ENCODE assay signal across 11 mouse cellular contexts in the genomic region with DNA sequence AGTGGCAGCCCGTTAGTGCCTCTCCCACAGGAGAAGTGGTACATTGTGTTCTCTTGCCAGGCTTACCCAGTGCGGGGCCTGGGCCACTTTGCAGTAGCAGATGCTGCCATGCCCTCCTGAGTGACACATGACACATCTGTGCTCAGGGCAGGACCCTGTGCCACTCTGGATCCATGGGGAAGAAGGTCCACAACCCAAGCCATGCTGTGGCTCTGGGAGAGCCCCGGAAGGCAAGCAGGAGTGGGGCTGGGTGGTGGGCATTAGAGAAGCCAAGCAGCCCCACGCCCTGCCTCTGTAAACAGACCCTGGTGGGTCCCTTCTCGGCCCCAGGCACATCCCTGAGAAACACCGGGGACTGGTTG. TPM values are rescaled to one million over a fixed set of nuclear protein-coding genes. Genes with fewer than 3 reads are reported as not detected.
DNase-seq lines count a peak whose midpoint lies in the region; ATAC-seq lines count a peak whose summit lies in the region.
"Had no signal": no experiment of that assay in that cellular context is flagged by ENCODE, and none has a peak within 500 bp of the region (broad histone marks: within the 10 kb centered on the region; RNA-seq: fewer than 3 reads in every experiment).

No protein-coding gene starts in this region.

- H3K27me3 ChIP-seq in hindbrain, embryonic 12.5 days, result peaks cover 33% of the 10 kb centered on the region
- peaks cover 27% of the 10 kb centered on the region for H3K27me3 ChIP-seq in hindbrain, embryonic 16.5 days (replicated peaks; ENCODE audit: control insufficient read depth, insufficient read depth, low read length)
- peaks cover 27% of the 10 kb centered on the region for H3K27me3 ChIP-seq in neural tube, embryonic 15.5 days (replicated peaks)

- no peaks in the 10 kb centered on the region for H3K9me3 ChIP-seq in hindbrain, embryonic 12.5 days (replicated peaks)
- H3K9me3 ChIP-seq in hindbrain, embryonic 16.5 days (ENCODE audit: control insufficient read depth, low read length), result peaks cover 3% of the 10 kb centered on the region; the same call in 1 of the 2 replicates
- no peaks in the 10 kb centered on the region for H3K9me3 ChIP-seq in neural tube, embryonic 15.5 days (replicated peaks)

- 0 out of 2 replicates have a peak, but pooled peaks have one; percentile 15 for ATAC-seq in hindbrain, embryonic 12.5 days (ENCODE audit: low FRiP score)
- ATAC-seq in hindbrain, embryonic 16.5 days, result no peak
- ATAC-seq in neural tube, embryonic 15.5 days (ENCODE audit: low FRiP score), result no peak

- no peak overlapping the region for H3K4me3 ChIP-seq in hindbrain, embryonic 12.5 days
- H3K4me3 ChIP-seq in hindbrain, embryonic 16.5 days (ENCODE audit: low read length), result no peak overlapping the region
- H3K4me3 ChIP-seq in neural tube, embryonic 15.5 days (replicated peaks), result no peak overlapping the region
- H3K4me3 ChIP-seq: megakaryocyte, embryonic 14.5 days had no signal

- H3K9ac ChIP-seq in hindbrain, embryonic 12.5 days, result no peak overlapping the region
- H3K9ac ChIP-seq in hindbrain, embryonic 16.5 days (ENCODE audit: low read depth, low read length), result no peak overlapping the region
- H3K9ac ChIP-seq in neural tube, embryonic 15.5 days (replicated peaks), result no peak overlapping the region
- H3K9ac ChIP-seq: lung, embryonic 14.5 days had no signal

- H3K36me3 ChIP-seq in hindbrain, embryonic 12.5 days, result peaks cover 51% of the 10 kb centered on the region
- H3K36me3 ChIP-seq in hindbrain, embryonic 16.5 days (ENCODE audit: control insufficient read depth, insufficient read depth, low read length), result peaks cover 23% of the 10 kb centered on the region
- H3K36me3 ChIP-seq in neural tube, embryonic 15.5 days, result peaks cover 43% of the 10 kb centered on the region

- peak; percentile 71 for DNase-seq in cerebellum, adult 11-12 months
- no peak for DNase-seq in cerebellum, postnatal 4 days (ENCODE audit: low spot score in 2 of 2)
- peak; percentile 10 for DNase-seq in thymus, postnatal 4 days
- DNase-seq in thymus, postnatal 25 days, result no peak
- no peak for DNase-seq in spleen, postnatal 4 days (ENCODE audit: low spot score in 2 of 2)
- DNase-seq: kidney, adult 8-10 months had no signal

- WGBS in hindbrain, embryonic 12.5 days, result 81% methylated on average over 6 of the region's 6 CpGs
- 55% methylated on average over 6 of the region's 6 CpGs for WGBS in hindbrain, embryonic 16.5 days
- WGBS in neural tube, embryonic 15.5 days, result 56% methylated on average over 6 of the region's 6 CpGs

- H3K4me1 ChIP-seq in hindbrain, embryonic 12.5 days, result peaks cover 49% of the 10 kb centered on the region
- H3K4me1 ChIP-seq in hindbrain, embryonic 16.5 days (ENCODE audit: control insufficient read depth, insufficient read depth, low read depth, low read length), result peaks cover 37% of the 10 kb centered on the region
- peaks cover 58% of the 10 kb centered on the region for H3K4me1 ChIP-seq in neural tube, embryonic 15.5 days

- H3K27ac ChIP-seq in hindbrain, embryonic 12.5 days, result peak overlapping the region; percentile 35; the same call in 1 of the 2 replicates
- no peak overlapping the region; the same call in 1 of the 2 replicates for H3K27ac ChIP-seq in hindbrain, embryonic 16.5 days (ENCODE audit: low read depth, low read length)
- H3K27ac ChIP-seq in neural tube, embryonic 15.5 days (replicated peaks), result peak overlapping the region; percentile 71; the same call in 1 of the 2 replicates

- no peak overlapping the region for H3K4me2 ChIP-seq in hindbrain, embryonic 12.5 days (replicated peaks)
- no peak overlapping the region for H3K4me2 ChIP-seq in hindbrain, embryonic 16.5 days (ENCODE audit: low read length)
- no peak overlapping the region for H3K4me2 ChIP-seq in neural tube, embryonic 15.5 days
- H3K4me2 ChIP-seq: lung, embryonic 14.5 days had no signal

RNA-seq across cellular contexts. Expression of a gene that starts 1.5 kb away (rescaled TPM):
- 2.4 and 3.1 TPM in 2 replicates for polyA plus RNA-seq in hindbrain, embryonic 12.5 days (2016; fragmentation: Nextera tagmentation; extraction: Ambion mirVana)
- polyA plus RNA-seq in hindbrain, embryonic 16.5 days (2015; fragmentation: Nextera tagmentation; extraction: Ambion mirVana), result 12.0 and 15.1 TPM in 2 replicates
- polyA plus RNA-seq in neural tube, embryonic 15.5 days (2015; fragmentation: Nextera tagmentation; extraction: Ambion mirVana), result 14.5 and 18.9 TPM in 2 replicates
- polyA plus RNA-seq: lung, embryonic 14.5 days had no signal

RNA-seq across cellular contexts. Expression of a gene that starts 8.1 kb away (rescaled TPM):
- 131 and 162 TPM in 2 replicates for polyA plus RNA-seq in hindbrain, embryonic 12.5 days (2016; fragmentation: Nextera tagmentation; extraction: Ambion mirVana)
- polyA plus RNA-seq in hindbrain, embryonic 16.5 days (2015; fragmentation: Nextera tagmentation; extraction: Ambion mirVana), result 164 and 178 TPM in 2 replicates
- 159 and 181 TPM in 2 replicates for polyA plus RNA-seq in neural tube, embryonic 15.5 days (2015; fragmentation: Nextera tagmentation; extraction: Ambion mirVana)

RNA-seq across cellular contexts. Expression of a gene that starts 8.5 kb away (rescaled TPM):
- polyA plus RNA-seq in hindbrain, embryonic 12.5 days (2016; fragmentation: Nextera tagmentation; extraction: Ambion mirVana), result 4.7 and 6.7 TPM in 2 replicates
- 1.8 and 3.7 TPM in 2 replicates for polyA plus RNA-seq in hindbrain, embryonic 16.5 days (2015; fragmentation: Nextera tagmentation; extraction: Ambion mirVana)
- polyA plus RNA-seq in neural tube, embryonic 15.5 days (2015; fragmentation: Nextera tagmentation; extraction: Ambion mirVana), result 2.3 and 33.0 TPM in 2 replicates

RNA-seq across cellular contexts. Expression of a gene that starts 25.2 kb away (rescaled TPM):
- polyA plus RNA-seq in hindbrain, embryonic 12.5 days (2016; fragmentation: Nextera tagmentation; extraction: Ambion mirVana), result 70.0 and 72.3 TPM in 2 replicates
- polyA plus RNA-seq in hindbrain, embryonic 16.5 days (2015; fragmentation: Nextera tagmentation; extraction: Ambion mirVana), result 65.3 and 71.8 TPM in 2 replicates
- 66.8 and 69.6 TPM in 2 replicates for polyA plus RNA-seq in neural tube, embryonic 15.5 days (2015; fragmentation: Nextera tagmentation; extraction: Ambion mirVana)

RNA-seq across cellular contexts. Expression of a gene that starts 25.5 kb away (rescaled TPM):
- polyA plus RNA-seq in hindbrain, embryonic 12.5 days (2016; fragmentation: Nextera tagmentation; extraction: Ambion mirVana), result 377 TPM in 2 replicates
- polyA plus RNA-seq in hindbrain, embryonic 16.5 days (2015; fragmentation: Nextera tagmentation; extraction: Ambion mirVana), result 384 and 413 TPM in 2 replicates
- polyA plus RNA-seq in neural tube, embryonic 15.5 days (2015; fragmentation: Nextera tagmentation; extraction: Ambion mirVana), result 400 and 433 TPM in 2 replicates

Comparison
In these comparisons a context has a peak if more than half of its experiments do, and no peak if none do; other contexts are left out.
1. DNase-seq: peak in cerebellum, adult 11-12 months (single experiment) and thymus, postnatal 4 days (single experiment); none in cerebellum, postnatal 4 days (0 of 2), thymus, postnatal 25 days (single experiment) and spleen, postnatal 4 days (0 of 2).